Mouse (Mus musculus): ENCODE results near the gene Gm20479. TPM values are rescaled to one million over a fixed set of nuclear protein-coding genes. Genes with fewer than 3 reads are reported as not detected.

The Gm20479 gene
- total and polyA plus RNA-seq, 3 experiments: 1.2 to 2.2 (median 1.9) TPM

GRCm38 (mm10) chr7:27357595-27357978, 368 bp upstream of the Gm20479 start (continued):
- TF ChIP-seq ZKSCAN1 (IDR thresholded peaks at IDR 0.05; ENCODE audit: borderline replicate concordance, low read depth, low read length): no peak
- peak; percentile 54; the same call in 1 of the 2 replicates for TF ChIP-seq MAX (IDR thresholded peaks at IDR 0.05; ENCODE audit: low read length)
- TF ChIP-seq MAFK (IDR thresholded peaks at IDR 0.05; ENCODE audit: insufficient replicate concordance, low read length): peak; percentile 95
- peak; percentile 46; the same call in 1 of the 2 replicates for TF ChIP-seq TBP (conservative IDR thresholded peaks at IDR 0.05; ENCODE audit: low read depth, low read length)
- no peak for TF ChIP-seq ZC3H11A (IDR thresholded peaks at IDR 0.05; ENCODE audit: low read depth, low read length)
- no peak for TF ChIP-seq CHD1 (IDR thresholded peaks at IDR 0.05; ENCODE audit: low read depth, low read length)
- TF ChIP-seq GABPA (IDR thresholded peaks at IDR 0.05; ENCODE audit: insufficient replicate concordance, low read depth, low read length): no peak
- TF ChIP-seq NRF1 (IDR thresholded peaks at IDR 0.05; ENCODE audit: low read depth, low read length): no peak
- TF ChIP-seq JUND (conservative IDR thresholded peaks at IDR 0.05; ENCODE audit: low read depth, low read length): peak; percentile 65; the same call in 1 of the 2 replicates
- peak; percentile 65 for TF ChIP-seq NELFE (IDR thresholded peaks at IDR 0.05; ENCODE audit: low read depth, low read length)
- no peak for TF ChIP-seq CHD2 (IDR thresholded peaks at IDR 0.05; ENCODE audit: low read length)
- TF ChIP-seq RAD21 (IDR thresholded peaks at IDR 0.05; ENCODE audit: low read depth, low read length): no peak
- no peak for TF ChIP-seq USF1 (IDR thresholded peaks at IDR 0.05; ENCODE audit: low read depth, low read length)

GRCm38 (mm10) chr7:27356248-27356647, 971 bp downstream of the Gm20479 start:
- Histone ChIP-seq H3K9ac (ENCODE audit: insufficient read depth, low read depth) (peak overlapping the region; percentile 61), H3K4me3 (replicated peaks in 1 of 3; ENCODE audit: low read depth in 2 of 3, low read length in 2 of 3, poor library complexity in 1 of 3) (peak overlapping the region; percentile 65 to 95 (median 68)), H3K4me2 (ENCODE audit: insufficient read depth, low read depth, poor library complexity, severe bottlenecking) (peak overlapping the region; percentile 45), H3K79me2 (replicated peaks; ENCODE audit: control insufficient read depth, extremely low read depth, insufficient read depth, poor library complexity, severe bottlenecking) (peaks cover 4% of the 10 kb centered on the region; the same call in 1 of the 2 replicates), H3K9me3 (replicated peaks; ENCODE audit: low read length) (peaks cover 2% of the 10 kb centered on the region), H3K36me3 (replicated peaks in 1 of 2; ENCODE audit: control insufficient read depth in 1 of 2, insufficient read depth in 1 of 2, low read length in 1 of 2) (peaks cover 15 to 26% of the 10 kb centered on the region in 2 experiments), H3K4me1 (ENCODE audit: control insufficient read depth in 1 of 2, insufficient read depth in 2 of 2) (peaks cover 5 to 31% of the 10 kb centered on the region in 2 experiments), H3K27me3 (replicated peaks) (no peaks in the 10 kb centered on the region), H3K27ac (ENCODE audit: insufficient read depth, low read depth) (peak overlapping the region; percentile 78)
- in situ Hi-C loops (cut with MboI; ENCODE audit: low pct_ligation_motif_present, low pct_unique_long_range_greater_than_20kb, low sequenced_read_pairs): no loop called here
- TF ChIP-seq BHLHE40 (IDR thresholded peaks at IDR 0.05; ENCODE audit: low read depth, low read length) (no peak), CHD2 (IDR thresholded peaks at IDR 0.05; ENCODE audit: low read length) (0 out of 2 replicates have a peak, but pooled peaks have one; percentile 2), USF2 (conservative IDR thresholded peaks at IDR 0.05; ENCODE audit: low read depth, low read length) (no peak), ELF1 (IDR thresholded peaks at IDR 0.05; ENCODE audit: low read depth, low read length) (peak; percentile 28; the same call in 1 of the 2 replicates)
- dilution Hi-C loops (cut with MboI; ENCODE audit: extremely low pct_ligation_motif_present, extremely low pct_unique_long_range_greater_than_20kb, low sequenced_read_pairs): no loop called here
- no peak for DNase-seq (ENCODE audit: extremely low read depth)

GRCm38 (mm10) chr7:27355745-27356240, 1.4 kb downstream of the Gm20479 start, which contains the start of gene Shkbp1:
Gene Shkbp1 (minus strand): TSS chr7:27356019.
- Histone ChIP-seq H3K36me3 (replicated peaks in 1 of 2; ENCODE audit: control insufficient read depth in 1 of 2, insufficient read depth in 1 of 2, low read length in 1 of 2) (peaks cover 15 to 30% of the 10 kb centered on the region in 2 experiments), H3K4me3 (replicated peaks in 1 of 3; ENCODE audit: low read depth in 2 of 3, low read length in 2 of 3, poor library complexity in 1 of 3) (peak within 1 kb of the TSS; percentile 65 to 95 (median 68)), H3K27ac (ENCODE audit: insufficient read depth, low read depth) (peak within 1 kb of the TSS; percentile 78), H3K9ac (ENCODE audit: insufficient read depth, low read depth) (peak within 1 kb of the TSS; percentile 65), H3K4me1 (ENCODE audit: control insufficient read depth in 1 of 2, insufficient read depth in 2 of 2) (peaks cover 4 to 30% of the 10 kb centered on the region in 2 experiments), H3K27me3 (replicated peaks) (no peaks in the 10 kb centered on the region), H3K4me2 (ENCODE audit: insufficient read depth, low read depth, poor library complexity, severe bottlenecking) (peak within 1 kb of the TSS; percentile 94), H3K9me3 (replicated peaks; ENCODE audit: low read length) (peaks cover 2% of the 10 kb centered on the region), H3K79me2 (replicated peaks; ENCODE audit: control insufficient read depth, extremely low read depth, insufficient read depth, poor library complexity, severe bottlenecking) (peaks cover 4% of the 10 kb centered on the region; the same call in 1 of the 2 replicates)
- TF ChIP-seq IRF4 (IDR thresholded peaks at IDR 0.05; ENCODE audit: low read depth, low read length) (peak; percentile 19; the same call in 1 of the 2 replicates), MAFK (IDR thresholded peaks at IDR 0.05; ENCODE audit: insufficient replicate concordance, low read length) (no peak), USF1 (IDR thresholded peaks at IDR 0.05; ENCODE audit: low read depth, low read length) (no peak), CHD2 (IDR thresholded peaks at IDR 0.05; ENCODE audit: low read length) (peak; percentile 82), POLR2A (IDR thresholded peaks at IDR 0.05; ENCODE audit: low read depth, low read length) (peak; percentile 52), GABPA (IDR thresholded peaks at IDR 0.05; ENCODE audit: insufficient replicate concordance, low read depth, low read length) (no peak), ELF1 (IDR thresholded peaks at IDR 0.05; ENCODE audit: low read depth, low read length) (peak; percentile 99), HCFC1 (IDR thresholded peaks at IDR 0.05; ENCODE audit: low read depth, low read length) (peak; percentile 58), RAD21 (IDR thresholded peaks at IDR 0.05; ENCODE audit: low read depth, low read length) (no peak), MXI1 (IDR thresholded peaks at IDR 0.05; ENCODE audit: low read depth, low read length) (0 out of 2 replicates have a peak, but pooled peaks have one; percentile 26), SIN3A (IDR thresholded peaks at IDR 0.05; ENCODE audit: low read length) (peak; percentile 78; the same call in 1 of the 2 replicates), TBP (conservative IDR thresholded peaks at IDR 0.05; ENCODE audit: low read depth, low read length) (0 out of 2 replicates have a peak, but pooled peaks have one; percentile 59), ZC3H11A (IDR thresholded peaks at IDR 0.05; ENCODE audit: low read depth, low read length) (no peak), E2F4 (IDR thresholded peaks at IDR 0.05; ENCODE audit: insufficient replicate concordance, low read depth, low read length) (no peak), NRF1 (IDR thresholded peaks at IDR 0.05; ENCODE audit: low read depth, low read length) (0 out of 2 replicates have a peak, but pooled peaks have one; percentile 7)
- DNase-seq (ENCODE audit: extremely low read depth): peak; percentile 94
- dilution Hi-C loops (cut with MboI; ENCODE audit: extremely low pct_ligation_motif_present, extremely low pct_unique_long_range_greater_than_20kb, low sequenced_read_pairs): no loop called here
- in situ Hi-C loops (cut with MboI; ENCODE audit: low pct_ligation_motif_present, low pct_unique_long_range_greater_than_20kb, low sequenced_read_pairs): no loop called here
